Mouse (Mus musculus): Measurements from ENCODE around the gene E130114P18Rik.

DNA sequence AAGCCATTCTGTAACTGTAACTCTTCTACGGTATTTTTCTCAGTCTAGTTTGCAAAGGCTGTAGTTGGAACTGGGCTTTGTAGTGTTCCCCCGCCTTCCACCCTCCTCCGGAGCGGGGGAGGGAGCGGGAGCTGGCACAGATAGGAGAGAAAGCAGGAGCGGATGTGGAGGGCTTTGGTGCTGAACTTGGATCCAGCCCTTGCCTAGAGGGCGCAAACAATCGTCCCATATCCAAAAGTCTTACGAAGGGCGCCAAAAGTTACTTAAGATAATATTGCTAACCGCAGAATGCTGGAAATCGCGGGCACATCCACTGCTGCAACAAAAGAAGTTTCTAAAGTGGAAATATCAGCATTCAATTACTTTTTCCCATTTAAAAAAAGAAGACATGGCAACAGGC lies 2.8 kb downstream of the E130114P18Rik start:
- TF ChIP-seq CTCF (IDR thresholded peaks at IDR 0.05; ENCODE audit: low read depth, low read length) (no peak), GATA1 (IDR thresholded peaks at IDR 0.05; ENCODE audit: borderline replicate concordance, low read length) (no peak), GATA2 (IDR thresholded peaks at IDR 0.05; ENCODE audit: borderline replicate concordance, low read depth, low read length) (no peak)
